Mouse (Mus musculus): ENCODE results near the gene Slc39a11.

- TF ChIP-seq CTCF (IDR thresholded peaks at IDR 0.05) (no peak), EP300 (IDR thresholded peaks at IDR 0.05) (peak; percentile 25; the same call in 1 of the 2 replicates)
These were observed 214.2 kb downstream of the Slc39a11 start for GRCm38 (mm10) chr11:113435696-113436095.

All from lung, postnatal 0 days (tissue).